Mouse (Mus musculus) neural tube, embryonic 13.5 days (tissue): ENCODE results near the gene Oaz2. TPM values are rescaled to one million over a fixed set of nuclear protein-coding genes. Genes with fewer than 3 reads are reported as not detected.

Experiments
- ATAC-seq: fragments of 200-750 bp; cut with Nextera tagmentation; 2 replicates; pipeline ENCODE4 v1.8.0; 2017; ENCODE audit warnings: low read depth, mild to moderate bottlenecking, moderate TSS enrichment, moderate library complexity
- H3K27ac ChIP-seq: fragments of 300-500 bp; sonication (generic); replicated peaks from 2 replicates; pipeline ENCODE4 v1.5.1; 2015; ENCODE audit warnings: moderate library complexity, mild to moderate bottlenecking, inconsistent platforms
- H3K27me3 ChIP-seq: fragments of 300-500 bp; sonication (generic); 2 replicates; pipeline ENCODE4 v1.6.1; 2015; ENCODE audit warnings: mild to moderate bottlenecking, inconsistent platforms
- H3K36me3 ChIP-seq: fragments of 300-500 bp; sonication (generic); 2 replicates; pipeline ENCODE4 v1.6.1; 2015; ENCODE audit warnings: mild to moderate bottlenecking, inconsistent platforms
- H3K4me1 ChIP-seq: fragments of 300-500 bp; sonication (generic); replicated peaks from 2 replicates; pipeline ENCODE4 v1.6.1; 2015; ENCODE audit warnings: inconsistent platforms
- H3K4me2 ChIP-seq: fragments of 300-500 bp; sonication (generic); 2 replicates; pipeline ENCODE4 v1.6.1; 2015; ENCODE audit warnings: inconsistent platforms, mild to moderate bottlenecking, moderate library complexity
- H3K4me3 ChIP-seq: fragments of 300-500 bp; sonication (generic); 2 replicates; pipeline ENCODE4 v1.5.1; 2015; ENCODE audit warnings: mild to moderate bottlenecking, inconsistent platforms
- H3K9ac ChIP-seq: fragments of 300-500 bp; sonication (generic); 2 replicates; pipeline ENCODE4 v1.6.1; 2015; ENCODE audit warnings: moderate library complexity, mild to moderate bottlenecking, inconsistent platforms
- H3K9me3 ChIP-seq: fragments of 300-500 bp; sonication (generic); 2 replicates; pipeline ENCODE4 v1.6.1; 2016; ENCODE audit warnings: inconsistent platforms
- WGBS: fragments of 180-500 bp; shearing (Covaris S2); methylation state at CpG from one replicate; pipeline ENCODE4 v1.1.7; 2015; 5-methylcytosine and 5-hydroxymethylcytosine counted together
- polyA plus RNA-seq: library from polyadenylated mRNA; unstranded; fragments of >200 nt; fragmentation: Nextera tagmentation; extraction: Ambion mirVana; gene quantifications from 2 replicates; pipeline ENCODE4 v1.2.1, GENCODE M21; 2015

The Oaz2 gene
- polyA plus RNA-seq, 1 experiment from 2014 or later: 381 TPM

DNA sequence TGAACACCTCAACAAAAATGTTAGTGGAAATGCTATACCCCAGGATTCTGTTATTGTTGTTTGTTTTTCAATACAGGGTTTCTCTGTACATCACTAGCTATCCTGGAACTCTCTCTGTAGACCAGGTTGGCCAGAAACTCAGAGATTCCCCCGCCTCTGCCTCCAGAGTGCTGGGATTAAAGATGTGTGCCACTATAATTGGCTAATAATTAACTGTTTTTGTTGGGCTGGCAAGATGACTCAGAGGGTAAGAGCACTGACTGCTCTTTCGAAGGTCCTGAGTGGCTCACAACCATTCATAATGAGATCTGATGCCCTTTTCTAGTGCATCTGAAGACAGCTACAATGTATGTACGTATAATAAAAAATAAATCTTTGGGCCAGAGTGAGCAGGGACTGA, 67.1 kb downstream of the Oaz2 start:
- no peak overlapping the region for H3K27ac ChIP-seq
- no peak overlapping the region for H3K9ac ChIP-seq
- no peak overlapping the region for H3K4me3 ChIP-seq
- no peak for ATAC-seq
- 0 out of 2 replicates have a peak, but pooled peaks cover 5% of the 10 kb centered on the region for H3K4me1 ChIP-seq
- no peaks in the 10 kb centered on the region for H3K9me3 ChIP-seq
- H3K36me3 ChIP-seq: peaks cover 12% of the 10 kb centered on the region; the same call in 1 of the 2 replicates
- WGBS: 89% methylated on average over 3 of the region's 3 CpGs
- no peak overlapping the region for H3K4me2 ChIP-seq
- H3K27me3 ChIP-seq: no peaks in the 10 kb centered on the region

Other genes starting within 250 kb of the Oaz2 start
- not detected in 2 replicates for gene Slc51b, start 245.0 kb upstream of the Oaz2 start, polyA plus RNA-seq
- 23.3 and 25.5 TPM in 2 replicates for gene Mtfmt, start 232.2 kb upstream of the Oaz2 start, polyA plus RNA-seq
- 138 and 143 TPM in 2 replicates for gene Spg21, start 207.1 kb upstream of the Oaz2 start, polyA plus RNA-seq
- gene Ankdd1a, start 147.8 kb upstream of the Oaz2 start, polyA plus RNA-seq: 0.59 and 0.60 TPM in 2 replicates
- 7.6 and 9.5 TPM in 2 replicates for gene Plekho2, start 88.0 kb upstream of the Oaz2 start, polyA plus RNA-seq
- gene Pif1, start 80.8 kb upstream of the Oaz2 start, polyA plus RNA-seq: 3.1 and 3.2 TPM in 2 replicates
- 6.2 and 6.3 TPM in 2 replicates for gene Rbpms2, start 38.4 kb upstream of the Oaz2 start, polyA plus RNA-seq
- gene Zfp609, start 159.6 kb downstream of the Oaz2 start, polyA plus RNA-seq: 8.6 and 10.0 TPM in 2 replicates
- gene Pclaf, start 222.2 kb downstream of the Oaz2 start, polyA plus RNA-seq: 33.8 and 43.7 TPM in 2 replicates
- gene Trip4, start 240.8 kb downstream of the Oaz2 start, polyA plus RNA-seq: 31.5 and 35.5 TPM in 2 replicates
- gene Csnk1g1, start 240.9 kb downstream of the Oaz2 start, polyA plus RNA-seq: 22.3 and 26.6 TPM in 2 replicates